Mouse (Mus musculus): Measurements from ENCODE around the gene Abhd5. TPM values are rescaled to one million over a fixed set of nuclear protein-coding genes. Genes with fewer than 3 reads are reported as not detected.

Gene Abhd5
- polyA plus RNA-seq, 1 experiment from 2014 or later: 27.0 TPM

- WGBS (ENCODE audit: insufficient replicate concordance): 13% methylated on average over 1 of the region's 1 CpGs
- peaks cover 58% of the 10 kb centered on the region for H3K4me1 ChIP-seq (replicated peaks)
- H3K4me2 ChIP-seq: peak overlapping the region; percentile 54
- no peak overlapping the region for H3K9ac ChIP-seq
- no peaks in the 10 kb centered on the region for H3K36me3 ChIP-seq (replicated peaks)
- H3K27ac ChIP-seq (replicated peaks): peak overlapping the region; percentile 82
- ATAC-seq (ENCODE audit: insufficient read depth): peak; percentile 57
- no peaks in the 10 kb centered on the region for H3K9me3 ChIP-seq (replicated peaks)
- no peaks in the 10 kb centered on the region for H3K27me3 ChIP-seq
- H3K4me3 ChIP-seq (replicated peaks): no peak overlapping the region
Measured at GRCm38 (mm10) chr9:122347882-122348281, 3.5 kb upstream of the Abhd5 start.

- H3K4me3 ChIP-seq (replicated peaks): no peak overlapping the region
- ATAC-seq (ENCODE audit: insufficient read depth): no peak
- peak overlapping the region; percentile 21; the same call in 1 of the 2 replicates for H3K4me2 ChIP-seq
- 34% methylated on average over 4 of the region's 4 CpGs for WGBS (ENCODE audit: insufficient replicate concordance)
- no peak overlapping the region for H3K9ac ChIP-seq
- no peaks in the 10 kb centered on the region for H3K27me3 ChIP-seq
- peak overlapping the region; percentile 82 for H3K27ac ChIP-seq (replicated peaks)
- H3K4me1 ChIP-seq (replicated peaks): peaks cover 62% of the 10 kb centered on the region
- H3K9me3 ChIP-seq (replicated peaks): no peaks in the 10 kb centered on the region
- no peaks in the 10 kb centered on the region for H3K36me3 ChIP-seq (replicated peaks)
Measured at GRCm38 (mm10) chr9:122349286-122349685, 2.1 kb upstream of the Abhd5 start.

- Histone ChIP-seq H3K9me3 (replicated peaks) (no peaks in the 10 kb centered on the region), H3K4me2 (peak overlapping the region; percentile 95), H3K4me1 (replicated peaks) (peaks cover 66% of the 10 kb centered on the region), H3K27me3 (no peaks in the 10 kb centered on the region), H3K27ac (replicated peaks) (peak overlapping the region; percentile 82), H3K9ac (peak overlapping the region; percentile 90; the same call in 1 of the 2 replicates), H3K4me3 (replicated peaks) (peak overlapping the region; percentile 89), H3K36me3 (replicated peaks) (no peaks in the 10 kb centered on the region)
- 58% methylated on average over 7 of the region's 7 CpGs for WGBS (ENCODE audit: insufficient replicate concordance)
- ATAC-seq (ENCODE audit: insufficient read depth): no peak
Measured at GRCm38 (mm10) chr9:122350396-122351130, 845 bp upstream of the Abhd5 start.

GRCm38 (mm10) chr9:122352025-122352392, 601 bp downstream of the Abhd5 start:
- Histone ChIP-seq H3K4me3 (replicated peaks) (peak overlapping the region; percentile 89), H3K4me2 (peak overlapping the region; percentile 95), H3K9me3 (replicated peaks) (no peaks in the 10 kb centered on the region), H3K4me1 (replicated peaks) (peaks cover 69% of the 10 kb centered on the region), H3K27ac (replicated peaks) (peak overlapping the region; percentile 87), H3K27me3 (no peaks in the 10 kb centered on the region), H3K9ac (peak overlapping the region; percentile 90), H3K36me3 (replicated peaks) (no peaks in the 10 kb centered on the region)
- under 1% methylated on average over 30 of the region's 30 CpGs for WGBS (ENCODE audit: insufficient replicate concordance)
- ATAC-seq (ENCODE audit: insufficient read depth): peak; percentile 49

GRCm38 (mm10) chr9:122352911-122353310, 1.5 kb downstream of the Abhd5 start:
- Histone ChIP-seq H3K9me3 (replicated peaks) (no peaks in the 10 kb centered on the region), H3K9ac (peak overlapping the region; percentile 47; the same call in 1 of the 2 replicates), H3K36me3 (replicated peaks) (no peaks in the 10 kb centered on the region), H3K4me3 (replicated peaks) (peak overlapping the region; percentile 49), H3K27ac (replicated peaks) (0 out of 2 replicates have a peak overlapping the region, but pooled peaks have one; percentile 17), H3K4me1 (replicated peaks) (peaks cover 65% of the 10 kb centered on the region), H3K4me2 (peak overlapping the region; percentile 95), H3K27me3 (no peaks in the 10 kb centered on the region)
- WGBS (ENCODE audit: insufficient replicate concordance): 60% methylated on average over 4 of the region's 4 CpGs
- ATAC-seq (ENCODE audit: insufficient read depth): no peak

GRCm38 (mm10) chr9:122354240-122354639, 2.8 kb downstream of the Abhd5 start:
- 76% methylated on average over 3 of the region's 3 CpGs for WGBS (ENCODE audit: insufficient replicate concordance)
- Histone ChIP-seq H3K4me2 (peak overlapping the region; percentile 8; the same call in 1 of the 2 replicates), H3K9me3 (replicated peaks) (no peaks in the 10 kb centered on the region), H3K4me1 (replicated peaks) (peaks cover 52% of the 10 kb centered on the region), H3K4me3 (replicated peaks) (no peak overlapping the region), H3K36me3 (replicated peaks) (0 out of 2 replicates have a peak, but pooled peaks cover 4% of the 10 kb centered on the region), H3K27me3 (no peaks in the 10 kb centered on the region), H3K9ac (no peak overlapping the region), H3K27ac (replicated peaks) (no peak overlapping the region)
- no peak for ATAC-seq (ENCODE audit: insufficient read depth)

GRCm38 (mm10) chr9:122357073-122357472, 5.7 kb downstream of the Abhd5 start:
- H3K36me3 ChIP-seq (replicated peaks): 0 out of 2 replicates have a peak, but pooled peaks cover 7% of the 10 kb centered on the region
- ATAC-seq (ENCODE audit: insufficient read depth): no peak
- H3K4me1 ChIP-seq (replicated peaks): peaks cover 30% of the 10 kb centered on the region
- no peaks in the 10 kb centered on the region for H3K9me3 ChIP-seq (replicated peaks)
- no peak overlapping the region for H3K9ac ChIP-seq
- H3K27ac ChIP-seq (replicated peaks): no peak overlapping the region
- no peak overlapping the region for H3K4me2 ChIP-seq
- no peak overlapping the region for H3K4me3 ChIP-seq (replicated peaks)
- WGBS (ENCODE audit: insufficient replicate concordance): 82% methylated on average over 1 of the region's 1 CpGs
- no peaks in the 10 kb centered on the region for H3K27me3 ChIP-seq

- no peak overlapping the region for H3K4me3 ChIP-seq (replicated peaks)
- H3K9ac ChIP-seq: no peak overlapping the region
- peaks cover 29% of the 10 kb centered on the region for H3K4me1 ChIP-seq (replicated peaks)
- H3K4me2 ChIP-seq: no peak overlapping the region
- H3K27ac ChIP-seq (replicated peaks): no peak overlapping the region
- ATAC-seq (ENCODE audit: insufficient read depth): no peak
- H3K36me3 ChIP-seq (replicated peaks): 0 out of 2 replicates have a peak, but pooled peaks cover 7% of the 10 kb centered on the region
- WGBS (ENCODE audit: insufficient replicate concordance): 75% methylated on average over 1 of the region's 1 CpGs
- no peaks in the 10 kb centered on the region for H3K9me3 ChIP-seq (replicated peaks)
- H3K27me3 ChIP-seq: no peaks in the 10 kb centered on the region
Measured at GRCm38 (mm10) chr9:122357626-122358025, 6.2 kb downstream of the Abhd5 start.

GRCm38 (mm10) chr9:122364171-122364570, 12.8 kb downstream of the Abhd5 start:
- H3K4me3 ChIP-seq (replicated peaks): no peak overlapping the region
- H3K27me3 ChIP-seq: no peaks in the 10 kb centered on the region
- peaks cover 22% of the 10 kb centered on the region for H3K36me3 ChIP-seq (replicated peaks)
- no peak for ATAC-seq (ENCODE audit: insufficient read depth)
- 77% methylated on average over 1 of the region's 1 CpGs for WGBS (ENCODE audit: insufficient replicate concordance)
- no peaks in the 10 kb centered on the region; the same call in 1 of the 2 replicates for H3K4me1 ChIP-seq (replicated peaks)
- no peaks in the 10 kb centered on the region for H3K9me3 ChIP-seq (replicated peaks)
- no peak overlapping the region for H3K27ac ChIP-seq (replicated peaks)
- no peak overlapping the region for H3K9ac ChIP-seq
- no peak overlapping the region for H3K4me2 ChIP-seq

- 58% methylated on average over 6 of the region's 6 CpGs for WGBS (ENCODE audit: insufficient replicate concordance)
- H3K27me3 ChIP-seq: no peaks in the 10 kb centered on the region
- H3K4me2 ChIP-seq: peak overlapping the region; percentile 16; the same call in 1 of the 2 replicates
- H3K9me3 ChIP-seq (replicated peaks): no peaks in the 10 kb centered on the region
- peaks cover 26% of the 10 kb centered on the region for H3K36me3 ChIP-seq (replicated peaks)
- no peak overlapping the region for H3K27ac ChIP-seq (replicated peaks)
- H3K4me3 ChIP-seq (replicated peaks): no peak overlapping the region
- peak; percentile 40; the same call in 1 of the 2 replicates for ATAC-seq (ENCODE audit: insufficient read depth)
- no peak overlapping the region for H3K9ac ChIP-seq
- peaks cover 32% of the 10 kb centered on the region for H3K4me1 ChIP-seq (replicated peaks)
Measured at GRCm38 (mm10) chr9:122370292-122370794, 18.9 kb downstream of the Abhd5 start.

DNA sequence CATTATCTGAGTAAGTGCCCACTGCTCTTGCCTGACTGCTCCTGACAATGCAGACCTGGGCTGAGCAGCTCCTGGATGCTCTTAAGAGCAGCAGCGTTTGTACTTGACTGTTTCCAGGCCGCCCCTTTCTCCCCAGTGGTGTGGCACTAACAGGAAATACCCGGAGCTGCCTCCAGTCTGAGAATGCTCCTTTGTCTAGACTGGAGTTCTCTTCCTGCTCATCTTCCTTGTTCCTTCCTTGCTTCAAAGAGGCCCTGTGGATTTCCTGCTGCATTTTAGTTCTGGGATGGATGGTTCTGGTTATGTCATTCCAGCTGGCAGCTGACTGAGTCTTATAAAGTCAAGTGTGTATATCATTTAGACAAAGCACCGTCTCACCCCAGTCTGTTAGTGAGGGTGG, 21.1 kb downstream of the Abhd5 start:
- 0 out of 2 replicates have a peak overlapping the region, but pooled peaks have one; percentile 17 for H3K4me2 ChIP-seq
- H3K27me3 ChIP-seq: no peaks in the 10 kb centered on the region
- H3K9ac ChIP-seq: no peak overlapping the region
- ATAC-seq (ENCODE audit: insufficient read depth): no peak
- 43% methylated on average over 4 of the region's 4 CpGs for WGBS (ENCODE audit: insufficient replicate concordance)
- H3K9me3 ChIP-seq (replicated peaks): no peaks in the 10 kb centered on the region
- H3K27ac ChIP-seq (replicated peaks): peak overlapping the region; percentile 34; the same call in 1 of the 2 replicates
- H3K36me3 ChIP-seq (replicated peaks): peaks cover 39% of the 10 kb centered on the region
- H3K4me3 ChIP-seq (replicated peaks): no peak overlapping the region
- peaks cover 32% of the 10 kb centered on the region for H3K4me1 ChIP-seq (replicated peaks)

Measured in liver, embryonic 15.5 days (tissue).